Mouse (Mus musculus): Measurements from ENCODE around the gene Mov10l1.

Mov10l1 gene

DNA sequence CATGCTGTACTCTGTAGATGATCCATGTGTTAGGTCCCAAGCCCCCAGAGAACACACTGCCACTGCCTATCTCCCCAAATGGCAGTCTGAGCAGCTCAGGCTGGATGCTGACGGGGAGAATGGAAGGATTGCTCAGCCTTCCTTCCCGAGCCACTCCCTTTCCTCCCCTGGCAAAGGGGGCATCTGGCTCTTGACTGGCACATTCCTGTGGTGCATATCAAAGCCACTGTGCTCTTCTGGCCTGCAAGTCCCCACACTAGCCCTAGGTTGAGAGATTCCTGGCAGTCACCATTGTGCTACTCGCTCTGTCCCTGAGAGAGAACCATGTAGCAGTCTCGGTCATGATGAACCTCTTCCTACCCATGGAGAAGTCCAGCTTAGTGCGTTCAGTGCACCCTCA is 25.1 kb downstream of the Mov10l1 start:
- DNase-seq (ENCODE audit: low read depth, low spot score), result peak; percentile 17

GRCm38 (mm10) chr15:89016722-89017121 is 34.0 kb downstream of the Mov10l1 start:
- no peak for DNase-seq (ENCODE audit: low read depth, low spot score)

- DNase-seq (ENCODE audit: low read depth, low spot score), result no peak
Measured at GRCm38 (mm10) chr15:89020085-89020484, 37.4 kb downstream of the Mov10l1 start.

DNA sequence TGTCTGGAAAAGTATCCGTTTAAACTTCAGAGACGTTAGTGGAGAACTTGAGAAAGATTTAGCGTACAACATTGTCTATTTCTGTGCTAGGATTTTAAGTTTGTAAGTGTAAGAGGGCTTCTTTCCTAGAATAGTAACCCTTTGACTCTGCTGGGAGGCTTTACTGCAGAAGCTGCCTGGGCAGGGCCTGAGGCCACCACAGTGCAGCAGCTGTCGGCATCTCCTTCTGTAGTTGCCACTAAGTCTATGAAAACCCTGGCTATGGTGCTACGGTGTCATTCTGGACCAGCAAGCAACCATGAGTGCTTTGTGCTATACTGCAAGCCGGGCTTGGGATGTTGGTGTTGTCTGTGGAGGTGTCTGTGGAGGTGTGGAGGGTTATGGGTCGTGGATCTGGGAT is 37.8 kb downstream of the Mov10l1 start:
- no peak for DNase-seq (ENCODE audit: low read depth, low spot score)

DNA sequence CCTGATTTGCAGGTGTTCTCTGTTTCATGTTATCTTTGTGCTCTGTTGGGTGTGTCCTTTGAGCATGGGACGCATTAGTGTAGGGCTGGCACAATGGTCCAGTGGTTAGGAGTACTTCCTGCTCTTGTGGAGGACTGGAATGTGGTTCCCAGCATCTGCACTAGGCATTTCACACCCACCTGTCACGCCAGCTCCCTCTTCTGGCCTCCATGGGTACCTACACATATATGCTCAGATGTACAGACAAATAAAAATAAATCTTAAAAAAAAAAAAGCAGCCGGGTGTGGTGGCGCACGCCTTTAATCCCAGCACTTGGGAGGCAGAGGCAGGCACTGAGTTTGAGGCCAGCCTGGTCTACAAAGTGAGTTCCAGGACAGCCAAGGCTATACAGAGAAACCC is 61.7 kb downstream of the Mov10l1 start:
- DNase-seq (ENCODE audit: low read depth, low spot score), result no peak

GRCm38 (mm10) chr15:89046356-89046755 is 63.6 kb downstream of the Mov10l1 start:
- DNase-seq (ENCODE audit: low read depth, low spot score), result no peak

- DNase-seq (ENCODE audit: low read depth, low spot score), result no peak
Measured at GRCm38 (mm10) chr15:89054666-89055065, 72.0 kb downstream of the Mov10l1 start.

DNA sequence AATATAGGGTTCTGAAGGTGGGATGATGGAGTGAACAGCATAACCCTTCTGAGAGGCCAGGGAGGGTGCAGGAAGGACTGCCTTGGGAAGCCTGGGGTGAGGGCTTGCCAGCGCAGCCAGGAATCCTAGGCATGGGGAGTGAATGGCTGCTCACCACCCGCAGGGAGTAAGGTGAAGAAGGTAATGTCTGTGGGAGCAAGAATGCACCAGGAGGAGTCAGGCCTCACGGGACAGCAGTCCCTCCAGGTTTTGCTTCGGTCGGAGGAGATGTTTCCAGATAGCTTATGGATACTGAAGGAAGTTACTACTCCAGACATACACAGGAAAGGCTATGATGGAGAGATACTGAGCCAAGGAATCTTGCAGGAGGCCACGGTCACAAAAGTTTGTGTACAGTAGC is 76.0 kb downstream of the Mov10l1 start:
- no peak for DNase-seq (ENCODE audit: low read depth, low spot score)

- DNase-seq (ENCODE audit: low read depth, low spot score), result no peak
Measured at GRCm38 (mm10) chr15:89059161-89059931, 76.6 kb downstream of the Mov10l1 start, which contains the start of gene Panx2. TSS of gene Panx2 (plus strand) at chr15:89059734.

DNA sequence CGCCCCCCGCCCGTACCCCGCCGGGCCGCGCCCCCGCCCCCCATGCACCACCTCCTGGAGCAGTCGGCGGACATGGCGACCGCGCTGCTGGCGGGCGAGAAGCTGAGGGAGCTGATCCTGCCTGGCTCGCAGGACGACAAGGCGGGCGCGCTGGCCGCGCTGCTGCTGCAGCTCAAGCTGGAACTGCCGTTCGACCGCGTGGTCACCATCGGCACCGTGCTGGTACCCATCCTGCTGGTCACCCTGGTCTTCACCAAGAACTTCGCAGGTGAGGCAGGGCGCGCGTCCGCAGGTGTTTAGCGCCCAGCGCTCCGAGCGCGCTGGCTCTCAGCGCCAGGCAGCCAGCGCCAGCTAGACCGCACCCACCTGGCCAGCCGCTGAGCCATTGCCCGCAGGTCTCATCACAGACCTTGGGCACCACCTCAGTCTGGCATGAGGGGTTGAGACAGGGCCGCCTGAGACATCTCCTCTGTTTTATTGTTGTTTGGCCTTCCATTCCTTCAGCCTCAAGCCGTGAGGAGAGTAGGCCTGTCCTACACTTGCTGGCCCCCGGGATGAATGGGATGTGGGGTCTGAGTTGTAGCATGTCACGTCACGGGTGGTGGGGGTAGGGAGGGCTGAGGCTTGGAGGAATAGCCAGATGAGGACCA is 77.4 kb downstream of the Mov10l1 start:
- no peak for DNase-seq (ENCODE audit: low read depth, low spot score)

DNA sequence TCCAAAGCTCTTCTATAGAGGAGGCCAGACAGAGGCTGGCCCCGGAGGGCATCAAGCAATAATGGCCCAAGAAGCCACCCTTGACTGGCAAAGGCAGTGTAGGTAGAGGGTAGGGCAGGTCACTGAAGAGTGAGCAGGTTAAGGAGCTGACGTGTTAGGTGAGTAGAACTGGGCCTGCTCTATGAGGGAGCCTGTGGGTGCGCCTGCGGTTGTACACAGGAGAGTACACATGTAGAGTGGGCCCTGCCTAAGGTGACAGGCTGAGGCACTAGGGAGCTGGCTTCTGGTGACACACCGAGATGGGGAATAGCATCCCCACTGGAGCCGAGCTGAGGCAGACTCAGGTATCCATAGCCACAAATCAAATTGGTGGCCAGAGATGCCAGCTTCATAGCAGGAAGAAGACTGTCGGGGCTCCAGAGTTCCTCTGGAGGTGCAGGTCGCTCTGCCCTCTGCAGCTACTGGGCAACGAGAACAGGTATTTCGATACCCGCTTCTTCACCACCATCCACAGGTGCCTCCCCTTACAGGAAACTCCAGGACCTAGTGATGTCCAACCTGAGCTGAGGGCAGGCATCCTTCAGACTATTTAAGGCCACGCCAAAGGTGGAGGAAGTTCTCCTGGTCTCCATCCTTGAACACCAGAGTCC is 78.2 kb downstream of the Mov10l1 start:
- no peak for DNase-seq (ENCODE audit: low read depth, low spot score)

- DNase-seq (ENCODE audit: low read depth, low spot score), result no peak
Measured at GRCm38 (mm10) chr15:89061761-89062517, 79.2 kb downstream of the Mov10l1 start.

DNA sequence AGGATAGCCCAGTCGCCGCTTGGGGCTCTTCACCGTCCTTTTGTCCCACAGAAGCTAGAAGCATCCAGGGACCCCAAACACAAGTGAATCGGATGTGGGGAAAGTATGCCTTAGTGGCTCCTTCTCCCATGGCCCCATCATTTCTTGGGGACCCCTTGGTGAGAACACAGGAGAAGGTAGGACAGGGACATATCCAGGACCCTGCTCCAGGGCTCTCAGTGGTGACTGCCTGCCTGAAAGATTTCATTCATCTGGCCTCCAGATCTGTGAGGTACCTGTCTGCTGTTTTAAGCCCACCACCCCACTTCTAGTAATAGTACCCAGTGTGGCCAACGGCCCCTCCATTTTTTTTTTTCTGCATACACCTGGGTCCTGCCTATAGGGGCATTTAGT is 79.8 kb downstream of the Mov10l1 start:
- DNase-seq (ENCODE audit: low read depth, low spot score), result no peak

- no peak for DNase-seq (ENCODE audit: low read depth, low spot score)
Measured at GRCm38 (mm10) chr15:89063001-89063400, 80.3 kb downstream of the Mov10l1 start.

GRCm38 (mm10) chr15:89063536-89063935 is 80.8 kb downstream of the Mov10l1 start:
- DNase-seq (ENCODE audit: low read depth, low spot score), result no peak

- DNase-seq (ENCODE audit: low read depth, low spot score), result no peak
Measured at GRCm38 (mm10) chr15:89064891-89065290, 82.2 kb downstream of the Mov10l1 start.

GRCm38 (mm10) chr15:89067609-89068008 is 84.9 kb downstream of the Mov10l1 start:
- DNase-seq (ENCODE audit: low read depth, low spot score), result no peak

DNA sequence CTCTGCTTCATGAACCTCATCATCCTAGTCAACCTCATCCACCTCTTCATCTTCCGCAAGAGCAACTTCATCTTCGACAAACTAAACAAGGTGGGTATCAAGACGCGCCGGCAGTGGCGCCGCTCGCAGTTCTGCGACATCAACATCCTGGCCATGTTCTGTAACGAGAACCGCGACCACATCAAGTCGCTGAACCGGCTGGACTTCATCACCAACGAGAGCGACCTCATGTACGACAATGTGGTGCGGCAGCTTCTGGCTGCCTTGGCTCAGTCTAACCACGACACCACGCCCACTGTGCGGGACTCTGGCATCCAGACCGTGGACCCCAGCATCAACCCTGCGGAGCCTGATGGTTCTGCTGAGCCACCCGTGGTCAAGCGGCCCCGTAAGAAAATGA is 85.5 kb downstream of the Mov10l1 start:
- DNase-seq (ENCODE audit: low read depth, low spot score), result no peak

- no peak for DNase-seq (ENCODE audit: low read depth, low spot score)
Measured at GRCm38 (mm10) chr15:89069336-89069840, 86.7 kb downstream of the Mov10l1 start.

DNA sequence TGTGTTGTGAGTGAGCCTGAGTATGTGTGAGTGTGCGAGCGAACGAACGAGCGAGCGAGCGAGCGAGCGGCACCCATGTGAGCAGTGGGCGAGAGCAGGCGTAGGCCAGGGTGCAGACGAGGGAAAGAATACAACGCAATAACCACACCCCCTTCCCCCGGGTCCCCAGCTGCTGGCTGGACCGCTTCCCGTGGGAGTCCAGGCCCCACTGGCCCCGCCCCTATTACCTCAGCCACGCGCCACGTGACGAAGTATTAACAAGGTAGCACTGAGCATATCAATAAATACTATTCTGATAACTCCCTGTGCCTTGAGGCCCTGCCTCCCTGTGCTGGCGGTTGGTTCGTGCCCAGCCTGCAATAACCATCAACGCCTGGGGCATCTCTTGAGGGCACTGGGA is 87.9 kb downstream of the Mov10l1 start:
- DNase-seq (ENCODE audit: low read depth, low spot score), result no peak

DNA sequence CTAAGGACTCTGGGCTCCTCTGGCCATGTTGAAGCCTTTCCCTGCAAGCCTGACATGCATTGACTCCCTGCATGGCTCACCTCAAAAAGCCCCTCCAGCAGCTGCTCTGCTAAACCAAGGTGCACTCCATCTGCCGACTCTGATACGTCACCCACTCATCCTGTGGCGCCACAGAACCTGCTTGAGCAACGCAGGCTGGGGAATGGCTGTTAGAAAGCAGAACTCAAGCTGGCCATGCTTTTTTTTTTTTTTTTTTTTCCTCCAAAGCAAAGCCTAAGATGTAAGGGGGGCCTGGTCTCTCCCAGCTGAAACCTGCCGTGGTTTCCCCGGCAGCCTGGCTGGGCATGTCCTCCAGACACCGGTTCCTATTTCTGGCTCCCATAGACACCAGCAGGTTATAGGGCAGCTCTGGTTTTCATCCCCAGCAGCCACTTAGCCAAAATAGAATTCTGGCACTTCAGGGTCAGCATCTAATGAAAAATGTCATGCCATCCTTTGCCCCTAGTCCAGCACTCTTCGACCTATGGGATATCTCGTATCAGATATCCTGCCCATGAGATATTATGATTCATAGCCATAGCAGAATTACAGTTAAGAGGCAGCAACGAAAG is 91.4 kb downstream of the Mov10l1 start:
- no peak for DNase-seq (ENCODE audit: low read depth, low spot score)
